Mouse (Mus musculus) testis, adult 2 months (tissue): ENCODE measurements around the gene Hoxd4.

Experiments used
- CTCF ChIP-seq: fragments of 200-500 bp; IDR thresholded peaks from 2 replicates; pipeline ENCODE4 v1.5.1; 2012; ENCODE audit warnings: low read depth, mild to moderate bottlenecking, inconsistent platforms, low read length, moderate library complexity; ENCODE audit not compliant: control insufficient read depth, insufficient read depth, insufficient replicate concordance
- POLR2A ChIP-seq: fragments of 200-500 bp; IDR thresholded peaks from 2 replicates; pipeline ENCODE4 v1.6.1; 2012; ENCODE audit warnings: low read depth, mild to moderate bottlenecking, inconsistent platforms, low read length, moderate library complexity; ENCODE audit not compliant: control insufficient read depth

GRCm38 (mm10) chr2:74688795-74689573 is 22.7 kb upstream of the Hoxd4 start:
- TF ChIP-seq CTCF (no peak), POLR2A (no peak)
